Mouse (Mus musculus): ENCODE measurements around the gene Ttc23l.
A peak's percentile ranks its signal among the peaks of the same experiment; 100 is the strongest.
"Not testable (repeated sequence)": the region's sequence is repeated elsewhere in the genome, so short reads cannot be mapped to it uniquely, and the experiment has no call there.

Ttc23l gene

GRCm38 (mm10) chr15:10558465-10558864, at the start of gene Ttc23l:
TSS of gene Ttc23l (minus strand) at chr15:10558668.
- no peak for DNase-seq (ENCODE audit: low read depth, low spot score)

GRCm38 (mm10) chr15:10599413-10599812, 40.9 kb upstream of the Ttc23l start:
- no peak for DNase-seq (ENCODE audit: low read depth, low spot score)

GRCm38 (mm10) chr15:10598259-10599225, 40.1 kb upstream of the Ttc23l start:
- peak; percentile 24 for DNase-seq (ENCODE audit: low read depth, low spot score)

GRCm38 (mm10) chr15:10596871-10597270, 38.4 kb upstream of the Ttc23l start:
- no peak for DNase-seq (ENCODE audit: low read depth, low spot score)

GRCm38 (mm10) chr15:10595408-10595807, 36.9 kb upstream of the Ttc23l start:
- DNase-seq (ENCODE audit: low read depth, low spot score), result no peak

GRCm38 (mm10) chr15:10594910-10595309, 36.4 kb upstream of the Ttc23l start:
- DNase-seq (ENCODE audit: low read depth, low spot score), result no peak

- no peak for DNase-seq (ENCODE audit: low read depth, low spot score)
Measured at GRCm38 (mm10) chr15:10593094-10593493, 34.6 kb upstream of the Ttc23l start.

- DNase-seq (ENCODE audit: low read depth, low spot score), result no peak
Measured at GRCm38 (mm10) chr15:10586565-10586964, 28.1 kb upstream of the Ttc23l start.

GRCm38 (mm10) chr15:10584359-10585187, 26.1 kb upstream of the Ttc23l start:
- DNase-seq (ENCODE audit: low read depth, low spot score), result no peak

- peak; percentile 32 for DNase-seq (ENCODE audit: low read depth, low spot score)
Measured at GRCm38 (mm10) chr15:10583408-10583807, 24.9 kb upstream of the Ttc23l start.

- DNase-seq (ENCODE audit: low read depth, low spot score), result no peak
Measured at GRCm38 (mm10) chr15:10579159-10579558, 20.7 kb upstream of the Ttc23l start.

- DNase-seq (ENCODE audit: low read depth, low spot score), result no peak
Measured at GRCm38 (mm10) chr15:10566486-10566885, 8.0 kb upstream of the Ttc23l start.

- no peak for DNase-seq (ENCODE audit: low read depth, low spot score)
Measured at GRCm38 (mm10) chr15:10564201-10564600, 5.7 kb upstream of the Ttc23l start.

- no peak for DNase-seq (ENCODE audit: low read depth, low spot score)
Measured at GRCm38 (mm10) chr15:10562281-10562680, 3.8 kb upstream of the Ttc23l start.

GRCm38 (mm10) chr15:10560005-10560404, 1.5 kb upstream of the Ttc23l start:
- no peak for DNase-seq (ENCODE audit: low read depth, low spot score)

- no peak for DNase-seq (ENCODE audit: low read depth, low spot score)
Measured at GRCm38 (mm10) chr15:10554336-10554735, 4.1 kb downstream of the Ttc23l start.

GRCm38 (mm10) chr15:10540271-10541088, 18.0 kb downstream of the Ttc23l start:
- no peak for DNase-seq (ENCODE audit: low read depth, low spot score)

- DNase-seq (ENCODE audit: low read depth, low spot score), result no peak
Measured at GRCm38 (mm10) chr15:10535969-10536368, 22.5 kb downstream of the Ttc23l start.

- DNase-seq (ENCODE audit: low read depth, low spot score), result no peak
Measured at GRCm38 (mm10) chr15:10534591-10534990, 23.9 kb downstream of the Ttc23l start.

GRCm38 (mm10) chr15:10533361-10533760, 25.1 kb downstream of the Ttc23l start:
- DNase-seq (ENCODE audit: low read depth, low spot score), result not testable (repeated sequence)

- no peak for DNase-seq (ENCODE audit: low read depth, low spot score)
Measured at GRCm38 (mm10) chr15:10531352-10531751, 27.1 kb downstream of the Ttc23l start.

Measured in embryo, embryonic 11.5 days (tissue).